Mouse (Mus musculus): ENCODE measurements around the gene Fdps. TPM values are rescaled to one million over a fixed set of nuclear protein-coding genes. Genes with fewer than 3 reads are reported as not detected.

Gene Fdps
- total and polyA plus RNA-seq, 2 experiments from 2014 or later = 401 to 407 TPM

DNA sequence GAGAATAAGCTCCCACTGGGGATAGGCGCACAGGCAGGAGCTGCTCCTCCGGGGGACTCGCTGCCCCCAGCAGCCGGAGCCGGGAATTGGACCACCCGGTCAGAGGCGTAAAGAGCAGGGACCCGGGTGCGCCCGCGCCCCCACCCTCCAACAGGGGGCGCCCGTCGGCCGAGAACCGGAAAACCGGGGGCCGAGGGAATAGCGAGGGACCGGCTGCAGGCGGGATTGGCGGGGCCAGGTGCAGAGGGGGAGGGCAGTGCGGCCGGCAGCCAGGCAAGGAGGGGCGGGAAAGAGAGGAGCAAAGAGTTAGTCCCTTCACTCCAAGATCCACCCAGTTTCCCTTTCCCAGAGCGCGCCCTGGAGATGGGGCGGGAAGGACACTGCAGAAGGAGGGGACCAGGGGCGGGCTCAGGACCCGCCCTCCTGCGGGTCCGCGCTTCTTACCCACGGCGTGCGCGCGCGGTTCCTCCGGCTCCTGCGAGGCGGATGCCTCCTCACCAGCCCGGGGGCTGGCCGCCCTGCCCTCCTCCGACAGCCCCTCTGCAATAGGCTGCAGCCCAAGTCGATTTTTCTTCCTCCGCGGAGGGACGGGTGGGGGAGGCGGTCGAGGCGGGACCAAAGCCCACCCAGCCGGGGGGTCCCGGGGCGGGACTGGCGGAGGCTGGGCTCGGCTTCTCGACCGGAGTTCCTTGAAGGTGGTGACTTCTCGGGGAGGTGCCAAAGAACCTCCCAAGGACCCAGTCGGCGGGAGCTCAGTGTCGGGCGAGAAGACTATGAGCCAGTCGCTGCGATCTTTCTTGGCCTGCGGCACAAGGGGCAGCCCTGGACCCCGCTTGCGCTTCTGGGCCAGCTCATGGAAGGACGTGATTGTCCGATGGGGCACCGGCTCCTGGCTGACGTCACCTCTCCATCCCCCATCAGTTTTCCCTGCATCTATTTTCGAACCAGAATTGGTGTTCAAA, 10.8 kb downstream of the Fdps start:
- peak; percentile 76 for TF ChIP-seq CTCF (IDR thresholded peaks at IDR 0.05)
- under 1% methylated on average over 60 of the region's 74 CpGs for WGBS
- peak overlapping the region; percentile 98 for H3K4me2 ChIP-seq (ENCODE audit: low read depth, low read length, poor library complexity, severe bottlenecking)
- no peaks in the 10 kb centered on the region for H3K9me3 ChIP-seq (ENCODE audit: low read length)
- ATAC-seq (ENCODE audit: low FRiP score) (peak; percentile 36), DNase-seq (ENCODE audit: low spot score) (peak; percentile 77)
- peaks cover 9% of the 10 kb centered on the region; the same call in 1 of the 2 replicates for H3K4me1 ChIP-seq (ENCODE audit: insufficient read depth, low read length)
- H3K27me3 ChIP-seq (ENCODE audit: insufficient read depth, low read length) = no peaks in the 10 kb centered on the region
- peak overlapping the region; percentile 57 for H3K27ac ChIP-seq (ENCODE audit: low read depth, low read length)
- H3K4me3 ChIP-seq (ENCODE audit: low read depth, low read length) = peak overlapping the region; percentile 74
- peaks cover 36% of the 10 kb centered on the region for H3K36me3 ChIP-seq (ENCODE audit: insufficient read depth, low read length)
- peak overlapping the region; percentile 84 for H3K9ac ChIP-seq (replicated peaks; ENCODE audit: low read length, poor library complexity, severe bottlenecking)

GRCm38 (mm10) chr3:89089882-89090591, 11.7 kb downstream of the Fdps start:
- Histone ChIP-seq H3K4me2 (ENCODE audit: low read depth, low read length, poor library complexity, severe bottlenecking) (peak overlapping the region; percentile 98), H3K9ac (replicated peaks; ENCODE audit: low read length, poor library complexity, severe bottlenecking) (peak overlapping the region; percentile 84), H3K27me3 (ENCODE audit: insufficient read depth, low read length) (no peaks in the 10 kb centered on the region), H3K4me3 (ENCODE audit: low read depth, low read length) (peak overlapping the region; percentile 74), H3K36me3 (ENCODE audit: insufficient read depth, low read length) (peaks cover 31% of the 10 kb centered on the region), H3K4me1 (ENCODE audit: insufficient read depth, low read length) (peaks cover 9% of the 10 kb centered on the region; the same call in 1 of the 2 replicates), H3K27ac (ENCODE audit: low read depth, low read length) (peak overlapping the region; percentile 57), H3K9me3 (ENCODE audit: low read length) (no peaks in the 10 kb centered on the region)
- ATAC-seq (ENCODE audit: low FRiP score) (peak; percentile 74), DNase-seq (ENCODE audit: low spot score) (peak; percentile 90)
- WGBS = 1% methylated on average over 36 of the region's 40 CpGs
- no peak for TF ChIP-seq CTCF (IDR thresholded peaks at IDR 0.05)

- Histone ChIP-seq H3K27me3 (ENCODE audit: insufficient read depth, low read length) (no peaks in the 10 kb centered on the region), H3K27ac (ENCODE audit: low read depth, low read length) (no peak overlapping the region), H3K9ac (replicated peaks; ENCODE audit: low read length, poor library complexity, severe bottlenecking) (no peak overlapping the region), H3K4me3 (ENCODE audit: low read depth, low read length) (peak overlapping the region; percentile 74; the same call in 1 of the 2 replicates), H3K4me2 (ENCODE audit: low read depth, low read length, poor library complexity, severe bottlenecking) (peak overlapping the region; percentile 98; the same call in 1 of the 2 replicates), H3K9me3 (ENCODE audit: low read length) (no peaks in the 10 kb centered on the region), H3K36me3 (ENCODE audit: insufficient read depth, low read length) (peaks cover 34% of the 10 kb centered on the region), H3K4me1 (ENCODE audit: insufficient read depth, low read length) (peaks cover 9% of the 10 kb centered on the region; the same call in 1 of the 2 replicates)
- 71% methylated on average over 14 of the region's 14 CpGs for WGBS
- no peak for TF ChIP-seq CTCF (IDR thresholded peaks at IDR 0.05)
- DNase-seq (ENCODE audit: low spot score) (no peak), ATAC-seq (ENCODE audit: low FRiP score) (no peak)
Observed at GRCm38 (mm10) chr3:89088974-89089373, 12.8 kb downstream of the Fdps start.

DNA sequence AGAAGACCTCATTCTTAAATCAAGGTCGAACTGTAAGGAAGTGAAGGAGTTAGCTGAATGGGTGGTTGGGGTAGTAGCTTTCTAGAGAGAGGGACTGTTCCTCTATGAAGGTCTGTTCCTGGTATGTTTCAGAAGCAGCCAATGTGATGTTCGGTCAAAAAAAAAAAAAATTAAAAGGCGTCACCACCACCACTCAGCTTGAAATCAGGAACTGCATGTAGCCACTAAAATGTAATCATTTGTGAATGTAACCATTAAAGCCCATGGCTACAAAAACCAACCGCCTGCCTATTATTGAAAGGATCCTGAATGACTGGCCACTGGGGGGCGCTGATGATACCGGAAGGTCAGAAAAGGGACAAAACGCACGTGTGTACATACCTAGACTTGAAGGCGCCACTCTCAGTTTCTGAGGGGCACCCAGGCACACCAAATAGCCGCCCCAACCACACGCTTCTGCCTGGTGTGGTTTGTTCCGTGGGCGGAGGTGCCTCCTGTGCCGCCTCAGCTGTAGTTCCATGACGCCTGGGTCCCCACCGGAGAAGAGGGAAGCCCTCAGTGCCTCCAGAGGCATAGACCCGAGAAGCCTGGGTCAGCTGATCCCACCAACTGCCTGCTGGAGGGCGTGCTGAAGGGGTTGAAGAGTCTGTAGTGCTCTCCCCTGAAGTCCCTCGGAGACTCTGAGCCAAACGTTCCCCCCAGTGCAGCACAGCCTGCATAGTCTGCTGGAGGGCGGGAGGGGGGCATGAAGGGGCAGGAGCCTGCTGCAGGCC, 14.2 kb downstream of the Fdps start:
- peaks cover 9% of the 10 kb centered on the region; the same call in 1 of the 2 replicates for H3K4me1 ChIP-seq (ENCODE audit: insufficient read depth, low read length)
- peak; percentile 81 for TF ChIP-seq CTCF (IDR thresholded peaks at IDR 0.05)
- DNase-seq (ENCODE audit: low spot score) = peak; percentile 85
- 29% methylated on average over 21 of the region's 21 CpGs for WGBS
- H3K36me3 ChIP-seq (ENCODE audit: insufficient read depth, low read length) = peaks cover 37% of the 10 kb centered on the region
- H3K4me2 ChIP-seq (ENCODE audit: low read depth, low read length, poor library complexity, severe bottlenecking) = no peak overlapping the region
- no peaks in the 10 kb centered on the region for H3K9me3 ChIP-seq (ENCODE audit: low read length)
- H3K27me3 ChIP-seq (ENCODE audit: insufficient read depth, low read length) = no peaks in the 10 kb centered on the region
- no peak overlapping the region for H3K9ac ChIP-seq (replicated peaks; ENCODE audit: low read length, poor library complexity, severe bottlenecking)
- no peak for ATAC-seq (ENCODE audit: low FRiP score)
- H3K4me3 ChIP-seq (ENCODE audit: low read depth, low read length) = no peak overlapping the region
- H3K27ac ChIP-seq (ENCODE audit: low read depth, low read length) = no peak overlapping the region

- Histone ChIP-seq H3K4me2 (ENCODE audit: low read depth, low read length, poor library complexity, severe bottlenecking) (no peak overlapping the region), H3K27ac (ENCODE audit: low read depth, low read length) (no peak overlapping the region), H3K27me3 (ENCODE audit: insufficient read depth, low read length) (no peaks in the 10 kb centered on the region), H3K9me3 (ENCODE audit: low read length) (no peaks in the 10 kb centered on the region), H3K4me3 (ENCODE audit: low read depth, low read length) (no peak overlapping the region), H3K4me1 (ENCODE audit: insufficient read depth, low read length) (peaks cover 4% of the 10 kb centered on the region; the same call in 1 of the 2 replicates), H3K9ac (replicated peaks; ENCODE audit: low read length, poor library complexity, severe bottlenecking) (no peak overlapping the region), H3K36me3 (ENCODE audit: insufficient read depth, low read length) (peaks cover 38% of the 10 kb centered on the region)
- ATAC-seq (ENCODE audit: low FRiP score) (no peak), DNase-seq (ENCODE audit: low spot score) (no peak)
- 83% methylated on average over 12 of the region's 12 CpGs for WGBS
- TF ChIP-seq CTCF (IDR thresholded peaks at IDR 0.05) = no peak
Observed at GRCm38 (mm10) chr3:89084654-89085190, 17.0 kb downstream of the Fdps start.
